Mouse (Mus musculus) CH12.LX (cell line): ENCODE results near the gene Clptm1. TPM values are rescaled to one million over a fixed set of nuclear protein-coding genes. Genes with fewer than 3 reads are reported as not detected.

Experiments
- DNase-seq: peaks from one replicate; pipeline ENCODE4 v3.0.0-alpha.2; 2013; ENCODE audit errors: extremely low read depth
- H3K27ac ChIP-seq: 2 replicates; pipeline ENCODE4 v1.5.1; 2012; ENCODE audit warnings: low read depth, mild to moderate bottlenecking, control low read depth, moderate library complexity; ENCODE audit not compliant: insufficient read depth
- H3K27me3 ChIP-seq: replicated peaks from 2 replicates; pipeline ENCODE3; 2012; ENCODE audit warnings: inconsistent platforms
- H3K36me3 ChIP-seq, 2 experiments: replicated peaks in 1 of 2; 2 replicates each; pipeline versions ENCODE3 to v1.6.1; 2012; ENCODE audit warnings: inconsistent platforms in 1 of 2, low read length in 1 of 2, mild to moderate bottlenecking in 1 of 2, mixed read lengths in 1 of 2, moderate library complexity in 1 of 2; ENCODE audit not compliant: control insufficient read depth in 1 of 2, insufficient read depth in 1 of 2
- H3K4me1 ChIP-seq, 2 experiments: 2 replicates each; pipeline ENCODE4 v1.6.1; 2012; ENCODE audit warnings: inconsistent platforms in 1 of 2, moderate library complexity in 1 of 2; ENCODE audit not compliant: insufficient read depth in 2 of 2, control insufficient read depth in 1 of 2
- H3K4me2 ChIP-seq: 2 replicates; pipeline ENCODE4 v1.6.1; 2012; ENCODE audit warnings: low read depth, mild to moderate bottlenecking, control low read depth; ENCODE audit not compliant: poor library complexity, insufficient read depth, severe bottlenecking
- H3K4me3 ChIP-seq, 3 experiments: fragments of 150-350 bp in 1 of 3; sonication (generic) in 1 of 3; replicated peaks in 1 of 3; 2 replicates each; pipeline versions ENCODE3 to v1.5.1; 2011 to 2012; ENCODE audit warnings: low read depth in 2 of 3, low read length in 2 of 3, mild to moderate bottlenecking in 2 of 3, moderate library complexity in 2 of 3, control low read depth in 1 of 3, improper control_type of control experiment in 1 of 3, inconsistent platforms in 1 of 3, mixed read lengths in 1 of 3; ENCODE audit not compliant: poor library complexity in 1 of 3
- H3K79me2 ChIP-seq: replicated peaks from 2 replicates; pipeline ENCODE4 v1.6.1; 2012; ENCODE audit warnings: mild to moderate bottlenecking, moderate library complexity; ENCODE audit not compliant: control insufficient read depth, poor library complexity, insufficient read depth, severe bottlenecking; ENCODE audit errors: extremely low read depth
- H3K9ac ChIP-seq: 2 replicates; pipeline ENCODE4 v1.6.1; 2012; ENCODE audit warnings: low read depth, mild to moderate bottlenecking, control low read depth, moderate library complexity; ENCODE audit not compliant: insufficient read depth
- H3K9me3 ChIP-seq: replicated peaks from 2 replicates; pipeline ENCODE3; 2012; ENCODE audit warnings: low read length, inconsistent platforms, mixed read lengths
- CHD2 ChIP-seq: IDR thresholded peaks from 2 replicates; pipeline ENCODE4 v1.6.1; 2011; ENCODE audit warnings: low read length, improper control_type of control experiment
- CTCF ChIP-seq, 2 experiments: IDR thresholded peaks in 1 of 2; conservative IDR thresholded peaks in 1 of 2; 2 replicates each; pipeline ENCODE4 v1.5.1; 2011 to 2012; ENCODE audit warnings: low read depth in 2 of 2, low read length in 2 of 2, improper control_type of control experiment in 1 of 2, inconsistent platforms in 1 of 2, mild to moderate bottlenecking in 1 of 2, moderate library complexity in 1 of 2
- ELF1 ChIP-seq: IDR thresholded peaks from 2 replicates; pipeline ENCODE4 v1.6.1; 2014; ENCODE audit warnings: low read depth, mild to moderate bottlenecking, inconsistent platforms, low read length, improper control_type of control experiment
- EP300 ChIP-seq: IDR thresholded peaks from 2 replicates; pipeline ENCODE4 v1.6.1; 2011; ENCODE audit warnings: low read length, improper control_type of control experiment
- ETS1 ChIP-seq: conservative IDR thresholded peaks from 2 replicates; pipeline ENCODE4 v1.6.1; 2012; ENCODE audit warnings: low read depth, mild to moderate bottlenecking, inconsistent platforms, low read length, improper control_type of control experiment, moderate library complexity
- MYC ChIP-seq: IDR thresholded peaks from 2 replicates; pipeline ENCODE4 v1.6.1; 2011; ENCODE audit warnings: low read depth, mild to moderate bottlenecking, improper control_type of control experiment, low read length
- NRF1 ChIP-seq: IDR thresholded peaks from 2 replicates; pipeline ENCODE4 v1.6.1; 2014; ENCODE audit warnings: low read depth, mild to moderate bottlenecking, inconsistent platforms, low read length, improper control_type of control experiment, moderate library complexity
- RAD21 ChIP-seq: IDR thresholded peaks from 2 replicates; pipeline ENCODE4 v1.6.1; 2011; ENCODE audit warnings: low read depth, mild to moderate bottlenecking, low read length, improper control_type of control experiment, moderate library complexity
- SMC3 ChIP-seq: IDR thresholded peaks from 2 replicates; pipeline ENCODE4 v1.6.1; 2011; ENCODE audit warnings: low read depth, low read length, improper control_type of control experiment
- TBP ChIP-seq: conservative IDR thresholded peaks from 2 replicates; pipeline ENCODE4 v1.6.1; 2011; ENCODE audit warnings: low read depth, low read length, improper control_type of control experiment
- UBTF ChIP-seq: IDR thresholded peaks from 2 replicates; pipeline ENCODE4 v1.6.1; 2012; ENCODE audit warnings: low read depth, mild to moderate bottlenecking, inconsistent platforms, low read length, improper control_type of control experiment, moderate library complexity
- ZC3H11A ChIP-seq: IDR thresholded peaks from 2 replicates; pipeline ENCODE4 v1.6.1; 2012; ENCODE audit warnings: low read depth, mild to moderate bottlenecking, inconsistent platforms, low read length, improper control_type of control experiment
- ZMIZ1 ChIP-seq: IDR thresholded peaks from 2 replicates; pipeline ENCODE4 v1.6.1; 2012; ENCODE audit warnings: low read depth, mild to moderate bottlenecking, inconsistent platforms, low read length, improper control_type of control experiment
- dilution Hi-C: fragments of 300-500 bp; cut with MboI; formaldehyde crosslinking; loops from 2 replicates; pipeline ENCODE4 v1.14.3; 2020; ENCODE audit warnings: low sequenced_read_pairs; ENCODE audit not compliant: extremely low pct_unique_long_range_greater_than_20kb, extremely low pct_ligation_motif_present
- in situ Hi-C: fragments of 300-500 bp; cut with MboI; formaldehyde crosslinking; loops from 3 replicates; pipeline ENCODE4 v1.14.3; 2019; ENCODE audit warnings: low sequenced_read_pairs, low pct_ligation_motif_present, low pct_unique_long_range_greater_than_20kb, mixed read lengths
- polyA plus RNA-seq: library from polyadenylated mRNA; unstranded; fragments of >175 nt; gene quantifications from 2 replicates; pipeline ENCODE4 v1.2.1, GENCODE M21; 2012; ENCODE audit warnings: low read depth; ENCODE audit not compliant: insufficient read length
- total RNA-seq, 2 experiments: library from RNA; depleted of rRNA; stranded (reverse); fragments of 300-350 nt in 1 of 2; fragments of >200 nt in 1 of 2; gene quantifications; 2 replicates each; pipeline ENCODE4 v1.2.3; 2012 to 2014

Gene Clptm1
- total and polyA plus RNA-seq, 3 experiments = 33.8 to 70.9 (median 43.6) TPM

- Histone ChIP-seq H3K79me2 (no peaks in the 10 kb centered on the region), H3K27me3 (no peaks in the 10 kb centered on the region), H3K27ac (no peak overlapping the region), H3K4me3 (no peak overlapping the region), H3K4me2 (no peak overlapping the region), H3K36me3 (peaks cover 72 to 98% of the 10 kb centered on the region in 2 experiments), H3K9me3 (peaks cover 7% of the 10 kb centered on the region), H3K4me1 (peaks cover 5 to 21% of the 10 kb centered on the region in 2 experiments), H3K9ac (no peak overlapping the region)
- TF ChIP-seq NRF1 = no peak
- no peak for TF ChIP-seq CHD2
- no peak for TF ChIP-seq ZC3H11A
- no peak for TF ChIP-seq TBP
- TF ChIP-seq UBTF = no peak
- TF ChIP-seq MYC = no peak
- peak; percentile 60 to 70 for TF ChIP-seq CTCF (conservative IDR thresholded peaks at IDR 0.05 in 1 of 2, IDR thresholded peaks at IDR 0.05 in 1 of 2; ENCODE audit: low read depth in 2 of 2, low read length in 2 of 2)
- peak; percentile 56 for TF ChIP-seq SMC3
- peak; percentile 47 for TF ChIP-seq RAD21
- DNase-seq = peak; percentile 65
- dilution Hi-C loops (no loop called here), in situ Hi-C loops (no loop called here)
Observed at GRCm38 (mm10) chr7:19619004-19619801, 45.6 kb downstream of the Clptm1 start.

- no peak overlapping the region for H3K9ac ChIP-seq
- H3K27ac ChIP-seq = peak overlapping the region; percentile 29; the same call in 1 of the 2 replicates
- DNase-seq = peak; percentile 64
- peaks cover 22% of the 10 kb centered on the region for H3K9me3 ChIP-seq
- dilution Hi-C loops (no loop called here), in situ Hi-C loops (no loop called here)
- H3K4me1 ChIP-seq = peaks cover 5 to 32% of the 10 kb centered on the region in 2 experiments
- no peaks in the 10 kb centered on the region for H3K79me2 ChIP-seq
- peaks cover 86 to 97% of the 10 kb centered on the region in 2 experiments for H3K36me3 ChIP-seq
- no peaks in the 10 kb centered on the region for H3K27me3 ChIP-seq
- no peak overlapping the region for H3K4me2 ChIP-seq
- H3K4me3 ChIP-seq = no peak overlapping the region
- TF ChIP-seq ETS1 (no peak), ELF1 (no peak), TBP (no peak), EP300 (peak; percentile 29; the same call in 1 of the 2 replicates), MYC (no peak), ZMIZ1 (no peak), RAD21 (no peak)
Observed at GRCm38 (mm10) chr7:19615036-19615577, 49.7 kb downstream of the Clptm1 start.
